In genomic region chr3:89821548-89822480, GRCm38 (mm10) we compare ENCODE assay signal across 23 mouse cellular contexts. TPM values are rescaled to one million over a fixed set of nuclear protein-coding genes. Genes with fewer than 3 reads are reported as not detected.
DNase-seq lines count a peak whose midpoint lies in the region; ATAC-seq and TF ChIP-seq lines count a peak whose summit lies in the region.
"Had no signal": no experiment of that assay in that cellular context is flagged by ENCODE, and none has a peak within 500 bp of the region (broad histone marks: within the 10 kb centered on the region; RNA-seq: fewer than 3 reads in every experiment).

No protein-coding gene starts in this region.

- H3K4me2 ChIP-seq in liver, embryonic 12.5 days: peak overlapping the region; percentile 48
- H3K4me2 ChIP-seq in liver, postnatal 0 days (ENCODE audit: low read depth, low read length): no peak overlapping the region
- H3K4me2 ChIP-seq in liver, embryonic 15.5 days: peak overlapping the region; percentile 35
- H3K4me2 ChIP-seq: embryonic facial prominence, embryonic 12.5 days; forebrain, embryonic 15.5 days; heart, embryonic 11.5 days; heart, embryonic 15.5 days; hindbrain, embryonic 15.5 days had no signal

- peaks cover 7% of the 10 kb centered on the region; the same call in 1 of the 2 replicates for H3K27me3 ChIP-seq in liver, embryonic 12.5 days (replicated peaks)
- H3K27me3 ChIP-seq in liver, postnatal 0 days (ENCODE audit: insufficient read depth, low read length): 0 out of 2 replicates have a peak, but pooled peaks cover 3% of the 10 kb centered on the region
- H3K27me3 ChIP-seq in liver, embryonic 15.5 days: peaks cover 30% of the 10 kb centered on the region
- H3K27me3 ChIP-seq: CH12.LX; embryonic facial prominence, embryonic 12.5 days; forebrain, embryonic 15.5 days; hindbrain, embryonic 15.5 days had no signal

- TF ChIP-seq EP300 in liver, postnatal 0 days (IDR thresholded peaks at IDR 0.05; ENCODE audit: low read depth): no peak

- TF ChIP-seq CTCF in liver, postnatal 0 days (IDR thresholded peaks at IDR 0.05; ENCODE audit: low read depth): no peak

- no peak overlapping the region for H3K4me3 ChIP-seq in liver, embryonic 12.5 days
- no peak overlapping the region for H3K4me3 ChIP-seq in liver, postnatal 0 days (ENCODE audit: low read depth, low read length)
- H3K4me3 ChIP-seq in liver, embryonic 15.5 days (replicated peaks): no peak overlapping the region
- H3K4me3 ChIP-seq: embryonic facial prominence, embryonic 12.5 days; forebrain, embryonic 15.5 days; heart, embryonic 15.5 days; hindbrain, embryonic 15.5 days had no signal

- H3K4me1 ChIP-seq in liver, embryonic 12.5 days: peaks cover 35% of the 10 kb centered on the region
- no peaks in the 10 kb centered on the region for H3K4me1 ChIP-seq in liver, postnatal 0 days (ENCODE audit: insufficient read depth)
- peaks cover 27% of the 10 kb centered on the region for H3K4me1 ChIP-seq in liver, embryonic 15.5 days (replicated peaks)
- H3K4me1 ChIP-seq: embryonic facial prominence, embryonic 12.5 days; forebrain, embryonic 15.5 days; hindbrain, embryonic 15.5 days had no signal

- 55% methylated on average over 10 of the region's 10 CpGs for WGBS in liver, embryonic 12.5 days (ENCODE audit: insufficient replicate concordance)
- WGBS in liver, postnatal 0 days (ENCODE audit: insufficient replicate concordance): 50% methylated on average over 10 of the region's 10 CpGs
- 46% methylated on average over 10 of the region's 10 CpGs for WGBS in liver, embryonic 15.5 days (ENCODE audit: insufficient replicate concordance)

- H3K36me3 ChIP-seq in liver, embryonic 12.5 days: no peaks in the 10 kb centered on the region
- H3K36me3 ChIP-seq in liver, postnatal 0 days (replicated peaks; ENCODE audit: insufficient read depth, low read length): no peaks in the 10 kb centered on the region
- H3K36me3 ChIP-seq in liver, embryonic 15.5 days (replicated peaks): no peaks in the 10 kb centered on the region
- H3K36me3 ChIP-seq: embryonic facial prominence, embryonic 12.5 days; forebrain, embryonic 15.5 days; heart, embryonic 15.5 days; hindbrain, embryonic 15.5 days had no signal

- H3K27ac ChIP-seq in liver, embryonic 12.5 days: peak overlapping the region; percentile 8
- H3K27ac ChIP-seq in liver, postnatal 0 days (ENCODE audit: low read depth): no peak overlapping the region
- no peak overlapping the region for H3K27ac ChIP-seq in liver, embryonic 15.5 days (replicated peaks)
- H3K27ac ChIP-seq: embryonic facial prominence, embryonic 12.5 days; forebrain, embryonic 15.5 days; heart, embryonic 15.5 days; hindbrain, embryonic 15.5 days had no signal

- no peak overlapping the region for H3K9ac ChIP-seq in liver, embryonic 12.5 days
- H3K9ac ChIP-seq in liver, postnatal 0 days (replicated peaks): no peak overlapping the region
- H3K9ac ChIP-seq in liver, embryonic 15.5 days: no peak overlapping the region
- H3K9ac ChIP-seq: embryonic facial prominence, embryonic 12.5 days; forebrain, embryonic 15.5 days; heart, embryonic 15.5 days; hindbrain, embryonic 15.5 days had no signal

- H3K9me3 ChIP-seq in liver, embryonic 12.5 days (replicated peaks): no peaks in the 10 kb centered on the region
- H3K9me3 ChIP-seq in liver, postnatal 0 days (ENCODE audit: low read length): no peaks in the 10 kb centered on the region
- no peaks in the 10 kb centered on the region for H3K9me3 ChIP-seq in liver, embryonic 15.5 days (replicated peaks)
- H3K9me3 ChIP-seq: embryonic facial prominence, embryonic 12.5 days; forebrain, embryonic 15.5 days; heart, embryonic 15.5 days; hindbrain, embryonic 15.5 days had no signal

- DNase-seq in CD4-positive, CD25-positive, alpha-beta regulatory T cell, adult 2 months (ENCODE audit: low read depth, low spot score): peak; percentile 24
- DNase-seq in liver, postnatal 0 days: no peak
- DNase-seq in embryo, embryonic 9.5 days (ENCODE audit: extremely low spot score): no peak
- DNase-seq: adrenal gland, adult 2 months; adrenal gland, postnatal 25 days; B cell, adult 2 months; cerebellum, adult 18-20 months; cerebellum, adult 9-11 months; embryo, embryonic 11 days; gastrocnemius, postnatal 36 days; heart, adult 18-20 months; heart, postnatal 36 days had no signal

- ATAC-seq in CD4-positive, CD25-positive, alpha-beta regulatory T cell, adult 4 months: no peak
- ATAC-seq in liver, embryonic 12.5 days: peak; percentile 30; the same call in 1 of the 2 replicates
- no peak for ATAC-seq in liver, postnatal 0 days
- 0 out of 2 replicates have a peak, but pooled peaks have one; percentile 23 for ATAC-seq in common myeloid progenitor, adult 5-6 weeks (replicated peaks; ENCODE audit: low read depth, poor library complexity, severe bottlenecking)
- ATAC-seq in liver, embryonic 15.5 days (ENCODE audit: insufficient read depth): no peak
- ATAC-seq in monocyte, adult 5-6 weeks (replicated peaks; ENCODE audit: insufficient number of reproducible peaks, low FRiP score, low TSS enrichment, poor library complexity, severe bottlenecking): no peak
- ATAC-seq: forebrain, embryonic 15.5 days had no signal

RNA-seq across cellular contexts. Expression of gene She, which starts 9.4 kb away (rescaled TPM):
- 10 to 100 TPM in 1 of 2 experiments, 1 to 10 TPM in 1; 8.9 to 12.5 TPM for polyA plus RNA-seq in CD4-positive, CD25-positive, alpha-beta regulatory T cell, adult 4 months (2017; shearing (Covaris generic))
- polyA plus RNA-seq in liver, embryonic 12.5 days (2016; fragmentation: Nextera tagmentation; extraction: Ambion mirVana): 2.9 and 3.1 TPM in 2 replicates
- polyA plus RNA-seq in liver, postnatal 0 days (2015; fragmentation: Nextera tagmentation; extraction: Ambion mirVana): 0.92 and 1.00 TPM in 2 replicates
- total RNA-seq in common myeloid progenitor, adult 5-6 weeks (2017): 0.05 TPM in 1 of 2 replicates, not detected in the other
- 0.93 and 1.2 TPM in 2 replicates for polyA plus RNA-seq in liver, embryonic 15.5 days (2015; fragmentation: Nextera tagmentation; extraction: Ambion mirVana)
- not detected in 3 replicates for total RNA-seq in monocyte, adult 5-6 weeks (2017)
- total RNA-seq: CH12.LX had no signal

RNA-seq across cellular contexts. Expression of gene Ube2q1, which starts 48.4 kb away (rescaled TPM):
- 10 to 100 TPM; 11.2 to 18.6 TPM for polyA plus RNA-seq in CD4-positive, CD25-positive, alpha-beta regulatory T cell, adult 4 months (2017; shearing (Covaris generic))
- polyA plus RNA-seq in liver, embryonic 12.5 days (2016; fragmentation: Nextera tagmentation; extraction: Ambion mirVana): 8.4 and 9.7 TPM in 2 replicates
- polyA plus RNA-seq in liver, postnatal 0 days (2015; fragmentation: Nextera tagmentation; extraction: Ambion mirVana): 4.9 and 5.7 TPM in 2 replicates
- total RNA-seq in common myeloid progenitor, adult 5-6 weeks (2017): 98.7 and 102 TPM in 2 replicates
- polyA plus RNA-seq in liver, embryonic 15.5 days (2015; fragmentation: Nextera tagmentation; extraction: Ambion mirVana): 3.1 and 3.5 TPM in 2 replicates
- total RNA-seq in monocyte, adult 5-6 weeks (2017): 170 to 205 TPM (median 172 TPM) in 3 replicates

RNA-seq across cellular contexts. Expression of gene Chrnb2, which starts 57.4 kb away (rescaled TPM):
- 1 to 10 TPM; 1.5 to 2.7 TPM for polyA plus RNA-seq in CD4-positive, CD25-positive, alpha-beta regulatory T cell, adult 4 months (2017; shearing (Covaris generic))
- polyA plus RNA-seq in liver, embryonic 12.5 days (2016; fragmentation: Nextera tagmentation; extraction: Ambion mirVana): 0.26 and 0.31 TPM in 2 replicates
- 0.18 and 0.27 TPM in 2 replicates for polyA plus RNA-seq in liver, postnatal 0 days (2015; fragmentation: Nextera tagmentation; extraction: Ambion mirVana)
- 0.15 and 1.6 TPM in 2 replicates for total RNA-seq in common myeloid progenitor, adult 5-6 weeks (2017)
- polyA plus RNA-seq in liver, embryonic 15.5 days (2015; fragmentation: Nextera tagmentation; extraction: Ambion mirVana): 0.16 and 0.17 TPM in 2 replicates
- 1.2 to 1.6 TPM (median 1.3 TPM) in 3 replicates for total RNA-seq in monocyte, adult 5-6 weeks (2017)

Comparison
In these comparisons a context has a peak if more than half of its experiments do, and no peak if none do; other contexts are left out.
1. ATAC-seq: peak in liver, embryonic 12.5 days (single experiment) and common myeloid progenitor, adult 5-6 weeks (single experiment); none in CD4-positive, CD25-positive, alpha-beta regulatory T cell, adult 4 months (single experiment), liver, postnatal 0 days (single experiment), liver, embryonic 15.5 days (single experiment) and monocyte, adult 5-6 weeks (single experiment).